Mouse (Mus musculus) hematopoietic stem cell, adult 5-6 weeks (primary cell): ENCODE measurements at regions not wholly inside any gene's neighbourhood (a gene's known extent, or its start where the extent isn't known, plus 50 kb on each side); places are given as distances from the start of the nearest gene placed in this dataset.
A peak's percentile ranks its signal among the peaks of the same experiment; 100 is the strongest.

Source experiments
- ATAC-seq, 2 experiments: fragments of 125-278 bp in 1 of 2; replicated peaks in 1 of 2; 2 replicates each; pipeline ENCODE4 v1.8.0; 2016 to 2017; ENCODE audit warnings: inconsistent platforms in 2 of 2, mild to moderate bottlenecking in 2 of 2, moderate number of reproducible peaks in 2 of 2, low read depth in 1 of 2, moderate TSS enrichment in 1 of 2; ENCODE audit not compliant: low FRiP score in 2 of 2, poor library complexity in 2 of 2, severe bottlenecking in 2 of 2, insufficient read depth in 1 of 2, low TSS enrichment in 1 of 2

DNA sequence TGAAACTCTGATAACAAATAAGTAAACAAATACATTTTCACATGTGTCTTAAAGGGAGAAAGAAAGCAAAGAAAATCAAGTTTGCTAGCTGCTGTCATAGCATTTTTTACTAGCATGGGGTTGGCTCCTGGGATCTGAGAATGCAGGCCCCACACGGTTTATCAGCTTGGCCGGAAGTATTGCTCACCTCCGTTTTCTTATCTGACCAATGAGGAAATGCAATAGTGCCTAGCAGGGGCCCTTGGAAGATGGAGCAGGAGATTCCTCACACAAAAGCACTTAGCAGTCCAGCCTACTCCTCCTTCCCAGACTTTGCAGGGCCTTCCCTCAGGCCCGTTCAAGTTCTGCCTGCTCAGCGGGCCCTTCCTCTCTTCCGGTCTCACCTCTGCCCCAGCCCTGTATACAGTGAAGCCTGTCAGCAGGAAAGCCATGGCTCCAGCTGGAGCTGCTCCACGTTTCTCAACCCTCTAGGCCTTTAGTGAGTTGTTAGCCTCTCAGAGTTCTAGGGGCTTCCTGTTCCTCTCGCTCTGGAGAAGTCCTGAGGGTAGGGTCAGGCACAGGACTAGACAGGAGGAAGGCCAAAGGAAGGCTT, 270.5 kb downstream of the Uaca start:
- no peak for ATAC-seq

DNA sequence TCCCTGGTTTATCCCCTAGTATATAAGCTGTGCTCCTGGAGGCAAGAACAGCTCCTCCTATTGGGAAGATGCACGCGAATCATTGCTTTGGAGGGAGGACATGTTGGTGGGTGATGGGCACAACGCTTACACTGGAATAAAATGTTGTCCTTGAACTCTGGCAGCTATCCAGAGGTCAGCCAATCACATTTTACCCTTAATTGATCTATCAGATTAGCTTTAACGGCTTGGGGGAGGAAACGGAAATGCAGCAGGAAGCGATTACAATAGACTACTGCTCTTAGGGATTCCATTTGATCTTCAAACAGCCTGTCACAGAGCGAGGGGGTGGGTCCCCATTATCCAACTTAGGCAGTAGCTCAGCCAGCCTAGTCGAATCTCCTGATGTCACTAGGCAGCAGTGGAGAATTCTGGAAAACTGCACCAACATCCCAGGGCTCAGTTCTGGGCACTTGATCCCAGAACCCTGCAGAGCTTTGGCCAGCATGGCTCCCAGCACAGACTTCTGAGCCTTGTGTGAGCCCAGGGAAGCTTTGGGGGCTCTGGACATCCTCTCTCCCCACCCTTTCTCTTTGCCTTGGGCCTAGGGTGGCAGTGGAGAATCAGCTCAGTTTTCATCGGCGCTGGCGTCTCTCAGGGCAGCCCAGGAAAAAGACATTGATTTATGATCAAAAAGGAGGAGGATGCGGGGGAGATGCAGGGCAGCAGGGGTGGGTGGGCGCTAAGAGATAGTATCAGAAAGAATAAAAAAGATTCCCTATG, 275.4 kb downstream of the Uaca start:
- ATAC-seq, result no peak

DNA sequence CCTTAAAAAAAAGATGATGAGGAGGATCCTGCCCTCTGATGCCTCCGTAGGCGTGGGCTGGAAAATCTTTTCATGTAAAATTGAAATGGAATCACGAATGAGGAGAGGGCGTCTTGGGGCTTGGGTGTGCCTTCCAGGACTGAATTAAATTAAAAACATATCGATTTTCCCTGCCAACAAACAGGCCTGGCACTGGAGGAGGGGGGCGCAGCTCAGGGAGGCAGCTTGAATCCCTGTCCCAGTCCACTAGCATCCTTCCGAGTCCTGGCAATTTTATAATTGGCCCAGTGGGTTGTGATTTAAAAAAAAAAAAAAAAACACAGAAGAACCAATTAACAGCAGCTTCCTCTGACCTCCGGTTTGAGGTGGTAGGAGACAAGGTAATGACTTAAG, 276.0 kb downstream of the Uaca start:
- no peak for ATAC-seq

DNA sequence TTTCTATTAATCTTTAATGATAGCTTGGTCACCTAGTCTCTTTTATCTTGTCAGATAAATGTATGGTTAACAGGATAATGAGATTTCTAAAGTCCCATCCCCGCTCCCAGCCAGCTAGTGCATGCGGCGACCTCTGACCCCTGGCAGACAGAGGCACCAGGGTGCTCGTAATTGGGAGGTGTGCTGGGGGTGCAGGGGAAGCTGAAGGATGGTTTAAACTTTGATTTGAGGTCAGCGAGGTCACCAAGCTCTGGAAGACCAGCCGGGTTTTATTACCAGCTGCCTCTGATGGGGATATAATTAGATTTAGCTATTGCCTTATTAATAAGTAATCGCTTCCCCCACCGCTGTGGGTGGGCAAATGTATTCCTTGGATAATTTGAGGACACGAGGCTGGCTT, 276.5 kb downstream of the Uaca start:
- ATAC-seq, result no peak

DNA sequence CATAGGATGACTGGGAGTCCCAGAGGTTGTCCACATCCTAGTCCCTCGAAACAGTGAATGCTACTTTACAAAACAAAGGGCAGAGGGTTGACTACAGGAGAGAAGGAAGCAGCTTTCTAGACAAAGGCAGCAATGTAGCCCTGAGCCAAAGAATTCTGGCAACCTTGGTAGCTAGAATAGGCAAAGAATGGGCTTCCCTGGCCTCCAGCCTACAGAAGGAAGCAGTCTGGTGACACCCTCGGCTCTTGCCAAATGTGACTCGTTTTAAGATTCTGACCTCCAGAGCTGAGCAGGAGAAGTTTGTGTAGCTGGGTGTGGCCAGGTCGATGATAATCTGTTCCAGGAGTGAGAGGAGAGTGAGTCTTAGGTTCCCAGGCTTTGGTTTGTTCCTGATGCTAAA, 279.1 kb downstream of the Uaca start:
- ATAC-seq, result no peak

DNA sequence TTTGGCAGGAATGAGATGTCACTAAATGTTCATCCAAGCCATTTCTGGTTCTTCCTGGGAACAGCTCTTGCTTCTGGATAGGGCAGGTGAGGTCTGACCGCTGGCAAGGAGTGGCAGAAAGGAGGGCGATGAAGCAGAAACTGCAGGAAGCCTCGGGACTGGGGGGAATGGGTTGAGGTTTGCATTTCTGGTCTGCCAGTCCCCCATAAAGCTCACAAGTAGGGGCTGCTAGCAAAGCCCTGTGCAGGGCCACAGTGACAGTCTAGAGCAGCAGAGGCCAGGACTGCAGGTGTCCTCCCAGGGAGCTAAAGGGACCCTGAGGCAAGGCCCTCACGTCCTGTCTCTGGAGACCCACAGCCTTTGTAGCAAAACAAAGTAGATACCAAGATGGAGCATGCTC, 280.7 kb downstream of the Uaca start:
- no peak for ATAC-seq

DNA sequence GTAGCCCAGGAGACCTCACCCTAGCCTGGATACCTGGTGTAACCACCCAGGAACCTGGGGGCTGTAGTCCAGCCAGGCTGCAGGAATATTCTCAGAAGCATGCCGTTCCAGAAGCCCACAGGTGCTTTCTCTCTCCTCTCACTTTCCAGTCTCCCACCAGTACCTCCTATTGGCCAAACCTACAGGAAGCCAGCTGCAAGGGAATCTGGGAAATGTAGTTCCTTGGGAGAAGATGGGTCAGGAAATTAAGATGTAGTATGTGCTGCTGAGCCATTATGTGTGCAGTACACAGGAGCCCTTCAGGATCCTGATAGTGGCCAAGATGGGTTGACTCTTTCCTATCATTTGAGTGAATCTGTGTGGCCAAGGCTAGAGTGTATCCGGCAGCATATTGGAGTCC, 282.8 kb downstream of the Uaca start:
- ATAC-seq, result no peak

DNA sequence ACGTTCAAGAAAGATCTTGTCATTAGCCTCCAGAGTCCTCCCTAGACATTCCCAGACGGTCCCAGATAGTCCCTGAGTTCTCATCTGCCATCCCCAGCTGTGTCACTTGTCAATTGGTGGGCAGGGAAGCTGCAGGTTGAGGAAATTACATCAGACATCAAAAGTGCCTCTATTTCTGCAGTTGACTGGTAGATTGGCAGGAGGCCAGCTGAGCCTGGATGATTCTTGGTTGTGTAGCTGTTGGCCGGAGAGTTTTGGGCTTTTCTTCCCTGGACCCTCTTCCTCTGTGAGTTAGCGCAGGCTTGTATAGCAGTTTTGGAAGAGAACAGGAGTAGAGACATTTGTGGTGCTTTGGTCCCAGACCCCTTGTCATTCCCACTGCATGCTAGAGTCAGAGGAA, 283.5 kb downstream of the Uaca start:
- ATAC-seq, result no peak

DNA sequence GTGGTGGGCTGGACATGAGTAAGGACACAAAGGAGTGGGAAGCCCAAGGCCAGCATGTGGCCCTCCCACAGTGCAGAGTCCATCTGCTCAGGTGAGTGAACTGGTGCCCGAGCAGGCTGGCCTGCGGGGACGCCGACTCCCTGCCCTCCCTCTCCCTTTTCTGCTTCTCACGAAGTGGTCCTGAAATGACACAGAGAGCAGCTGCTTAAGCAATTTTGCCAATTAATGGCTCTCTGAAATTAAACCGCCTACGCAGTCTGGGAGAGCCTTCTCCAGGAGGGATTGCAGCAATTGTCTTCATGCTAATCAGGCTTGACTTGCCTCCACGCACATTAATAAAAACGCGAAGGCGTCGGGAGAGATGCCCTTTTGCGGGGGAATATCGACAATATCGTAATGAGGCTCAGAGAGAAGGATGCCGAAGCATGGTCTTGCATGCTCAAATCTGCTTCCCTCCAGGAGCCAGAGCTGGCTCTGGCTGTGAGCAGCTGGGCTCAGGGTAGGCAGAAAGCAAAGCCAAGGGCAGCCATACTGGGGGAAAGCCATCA, 287.2 kb downstream of the Uaca start:
- ATAC-seq, result no peak

DNA sequence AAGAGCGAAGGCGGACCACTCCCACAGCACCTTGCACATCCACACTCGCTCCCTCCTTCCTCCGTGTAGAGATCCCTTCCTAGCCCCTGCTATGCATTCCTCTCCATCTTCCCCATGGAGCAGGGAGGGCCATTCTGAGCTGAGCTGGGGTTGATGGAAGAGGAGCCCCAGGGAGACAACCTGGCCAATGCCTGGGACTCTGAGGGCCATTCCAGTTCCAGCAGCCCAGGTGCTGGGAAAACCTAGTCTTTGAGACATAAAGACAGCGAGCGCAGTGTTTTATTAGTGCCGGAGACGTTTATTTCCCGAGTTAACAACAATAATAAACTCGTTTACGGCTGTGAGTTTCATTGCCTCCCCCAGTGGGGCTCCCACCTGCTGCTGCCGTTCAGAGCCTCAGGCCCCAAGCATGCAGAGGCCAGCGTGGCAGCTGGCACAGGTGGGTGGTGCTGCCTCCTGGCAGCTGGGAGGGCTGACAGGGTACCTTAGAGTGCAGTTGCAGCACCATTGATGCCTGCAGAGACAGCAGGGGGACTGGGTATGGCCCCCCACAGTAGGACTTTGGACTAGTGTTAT, 287.4 kb upstream of the Tle3 start:
- ATAC-seq, result no peak

DNA sequence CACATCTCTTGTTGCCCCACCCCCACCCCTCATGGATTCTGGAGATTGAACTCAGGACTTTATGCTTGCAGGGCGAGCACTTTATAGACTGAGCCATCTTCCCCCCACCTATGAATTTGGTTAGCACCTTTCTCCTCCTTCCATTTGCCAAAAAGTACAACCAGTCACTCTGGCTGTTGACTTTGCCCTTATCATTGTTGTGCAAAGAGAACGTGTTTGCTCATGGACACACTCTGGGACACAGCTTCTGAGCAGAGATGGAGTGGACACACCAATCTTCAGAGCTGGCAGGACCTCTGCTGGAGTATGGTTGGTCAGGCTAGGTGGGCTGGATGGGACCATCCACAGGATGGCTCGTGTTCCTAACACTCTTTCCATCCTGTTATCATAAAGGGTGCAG, 285.1 kb upstream of the Tle3 start:
- no peak for ATAC-seq

DNA sequence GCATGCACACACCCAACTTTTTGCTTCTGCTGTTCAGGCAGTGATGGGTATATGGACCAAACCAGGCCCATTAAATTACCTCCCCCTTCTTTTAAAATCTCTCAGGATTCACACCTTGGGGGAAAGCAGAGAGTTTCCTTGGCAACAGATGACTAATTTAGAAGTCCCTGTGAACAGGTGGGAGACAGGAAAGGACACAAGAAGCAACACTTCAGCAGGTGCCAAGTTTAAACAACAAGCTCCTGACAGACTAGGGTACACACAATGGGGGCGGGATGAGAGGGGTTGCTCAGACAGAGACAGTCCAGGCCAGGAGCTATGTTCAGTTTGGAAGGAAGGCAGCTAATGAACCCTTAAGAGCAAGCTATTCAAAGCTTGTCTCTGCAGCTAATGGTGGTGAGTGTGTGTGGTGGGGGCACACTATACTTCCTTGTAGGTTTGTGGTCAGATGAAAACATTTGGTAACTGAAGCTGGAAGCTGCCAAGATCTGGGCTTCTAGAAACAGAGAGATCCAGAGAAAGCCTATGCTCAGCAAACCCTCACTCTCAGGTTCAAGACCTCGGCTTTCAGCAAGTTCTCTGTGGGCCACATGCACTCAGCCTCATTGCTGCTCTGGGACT, 283.0 kb upstream of the Tle3 start:
- peak; percentile 52 to 70 for ATAC-seq

DNA sequence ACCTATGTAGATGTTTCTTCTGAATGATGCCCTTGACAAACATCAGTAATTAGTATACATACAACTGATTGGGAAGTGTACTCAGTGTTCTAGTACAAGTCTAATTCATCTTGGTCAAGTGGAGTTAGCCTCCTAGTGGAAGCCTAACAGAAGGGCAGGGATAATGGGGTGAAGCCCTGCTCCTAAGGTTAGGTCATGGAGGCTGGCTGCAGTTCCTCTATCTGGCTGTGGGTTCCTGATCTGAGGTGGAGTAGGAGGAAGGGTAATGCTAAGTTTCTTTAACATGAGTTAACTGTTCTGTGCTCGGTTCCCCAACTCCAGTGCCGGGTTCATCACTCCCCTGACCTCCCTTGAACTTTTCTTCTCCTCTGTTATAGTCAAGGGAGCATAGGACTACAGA, 281.1 kb upstream of the Tle3 start:
- no peak; a peak in 1 of 4 replicates for ATAC-seq

DNA sequence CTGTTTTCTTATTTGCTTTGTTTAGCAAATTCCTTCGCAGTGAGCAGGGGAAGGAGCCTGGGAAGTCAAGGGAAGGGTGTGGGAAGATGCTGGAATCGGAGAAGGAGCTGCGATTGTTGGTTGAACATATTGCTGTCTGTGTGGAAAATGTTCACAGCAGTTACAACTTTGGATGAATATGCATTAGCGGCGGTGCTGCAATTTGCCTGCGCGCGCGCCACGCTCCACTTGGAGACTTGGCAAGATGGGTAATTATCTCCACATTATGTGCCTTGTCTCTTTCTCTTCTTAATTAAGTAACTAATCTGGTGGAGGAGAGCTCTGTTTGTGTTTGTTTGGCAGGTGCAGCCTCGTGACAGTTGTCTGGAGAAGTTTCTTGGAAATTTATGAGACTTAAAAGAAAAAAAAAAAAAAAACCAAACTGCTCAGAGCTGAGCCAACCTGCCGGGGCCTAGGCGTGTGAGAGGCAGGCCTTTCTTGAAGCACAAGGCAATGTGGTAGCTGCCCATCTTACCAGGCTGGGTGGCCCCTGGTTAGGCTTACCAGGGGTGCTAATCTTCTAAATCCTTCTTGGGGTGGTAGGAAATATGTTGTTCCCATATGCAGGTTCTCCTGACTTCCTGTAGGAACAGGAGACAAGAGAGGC, 279.2 kb upstream of the Tle3 start:
- no peak for ATAC-seq

DNA sequence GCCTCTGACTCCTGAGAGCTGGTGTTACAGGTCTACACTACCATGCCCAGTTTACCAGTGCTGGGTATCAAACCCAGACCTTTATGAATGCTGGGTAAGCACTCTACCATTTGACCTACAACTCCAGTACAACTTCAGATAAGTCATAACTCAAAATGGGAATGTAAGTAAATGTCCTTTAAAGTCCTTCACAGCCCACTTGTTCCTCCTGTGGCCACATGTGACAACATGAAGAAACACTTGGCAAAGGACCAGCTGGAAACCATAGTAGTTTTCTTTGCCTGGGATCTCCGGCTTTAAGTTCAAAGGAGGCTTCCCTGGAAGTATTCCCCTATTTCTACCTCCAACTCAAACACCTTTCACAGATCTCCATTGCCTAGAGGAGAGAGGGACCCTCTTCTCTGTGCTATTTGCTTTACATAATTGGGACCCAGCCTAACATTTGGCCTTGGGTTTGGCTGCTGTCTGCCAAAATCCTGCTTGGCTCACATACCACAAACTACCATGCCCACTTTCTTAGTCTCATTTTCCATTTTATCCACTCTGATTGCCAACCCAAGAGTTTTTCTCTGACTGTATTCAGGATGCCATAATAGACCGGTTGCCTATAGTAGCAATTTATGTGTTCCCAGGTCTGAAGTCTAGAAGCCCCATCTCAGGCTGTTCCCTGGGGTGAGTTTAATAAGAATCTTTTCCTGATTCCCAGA, 276.9 kb upstream of the Tle3 start:
- no peak for ATAC-seq

DNA sequence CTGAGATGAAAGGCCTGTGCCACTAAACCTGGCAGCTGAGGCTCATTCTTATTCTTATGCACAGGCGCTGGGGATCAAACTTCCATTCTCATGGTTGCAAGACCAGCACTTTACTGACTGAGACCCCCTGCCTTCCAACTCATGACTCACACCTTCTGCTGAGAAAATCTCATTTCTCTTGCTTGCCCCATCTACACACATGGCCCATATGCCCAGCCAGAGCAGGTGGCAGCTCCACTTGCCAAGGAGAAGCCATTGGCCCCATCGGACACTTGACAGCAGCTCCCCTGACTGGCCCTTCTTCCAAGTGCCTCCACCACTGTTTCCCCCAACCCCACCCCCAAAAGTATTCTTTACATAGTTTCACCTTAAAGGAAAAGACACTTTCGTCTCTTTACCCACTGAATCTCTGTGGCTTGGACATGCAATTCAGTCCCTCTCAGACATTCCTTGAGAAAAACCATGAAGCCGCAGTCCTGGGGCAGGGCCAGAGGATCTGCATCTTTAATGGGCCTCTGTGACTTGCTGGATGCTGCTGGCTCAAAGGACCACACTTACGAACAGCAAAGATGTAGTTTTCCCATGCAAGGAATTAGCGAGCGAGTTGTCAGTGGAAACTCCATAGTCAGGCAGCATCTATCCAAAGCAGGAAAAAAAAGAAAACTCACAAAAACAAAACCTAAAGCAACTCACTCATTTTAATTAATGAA, 270.3 kb upstream of the Tle3 start:
- no peak for ATAC-seq
